Mouse (Mus musculus) testis, adult 10 weeks (tissue): ENCODE data around the gene Ppp1r12b. TPM values are rescaled to one million over a fixed set of nuclear protein-coding genes. Genes with fewer than 3 reads are reported as not detected.

Experiments used
- polyA plus RNA-seq: library from polyadenylated mRNA; stranded (reverse); fragments of 350-450 nt; fragmentation: Illumina TruSeq; extraction: RNeasy Lipid Tissue Mini Kit (QIAGEN cat#74804); gene quantifications from one replicate; pipeline ENCODE4 v1.2.3, GENCODE M21; 2014; ENCODE audit warnings: low read depth, low replicate concordance

The Ppp1r12b gene
- 5.9 TPM for polyA plus RNA-seq

DNA sequence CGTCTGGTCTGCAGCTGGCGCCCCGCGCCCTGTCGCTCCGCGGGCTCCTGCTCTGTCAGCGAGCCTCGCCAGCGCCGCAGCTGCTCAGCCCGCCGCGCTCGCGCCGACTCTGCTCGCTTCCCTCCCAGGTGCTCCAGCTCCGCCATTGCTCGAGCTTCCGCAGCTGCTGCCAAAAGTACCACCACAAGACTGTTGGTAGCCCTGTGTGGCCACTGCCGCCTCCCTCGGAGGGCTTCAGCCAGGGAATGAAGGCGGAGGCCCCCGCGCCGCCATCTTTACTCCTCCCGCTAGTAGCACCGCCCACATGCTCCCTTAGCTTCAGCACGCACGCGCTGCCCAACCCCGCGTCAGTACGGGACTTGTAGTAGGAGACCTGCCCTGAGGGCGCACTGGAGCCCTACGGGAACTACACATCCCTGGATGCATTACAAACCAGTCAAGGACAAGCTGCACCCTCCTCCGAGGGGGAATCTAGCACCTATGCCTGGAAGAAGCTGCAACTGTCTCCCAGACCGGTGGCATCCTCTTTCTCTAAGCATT, at the start of gene Ppp1r12b:
TSS of gene Ppp1r12b (minus strand) at position 306 of the 540 bp plus-strand sequence.

DNA sequence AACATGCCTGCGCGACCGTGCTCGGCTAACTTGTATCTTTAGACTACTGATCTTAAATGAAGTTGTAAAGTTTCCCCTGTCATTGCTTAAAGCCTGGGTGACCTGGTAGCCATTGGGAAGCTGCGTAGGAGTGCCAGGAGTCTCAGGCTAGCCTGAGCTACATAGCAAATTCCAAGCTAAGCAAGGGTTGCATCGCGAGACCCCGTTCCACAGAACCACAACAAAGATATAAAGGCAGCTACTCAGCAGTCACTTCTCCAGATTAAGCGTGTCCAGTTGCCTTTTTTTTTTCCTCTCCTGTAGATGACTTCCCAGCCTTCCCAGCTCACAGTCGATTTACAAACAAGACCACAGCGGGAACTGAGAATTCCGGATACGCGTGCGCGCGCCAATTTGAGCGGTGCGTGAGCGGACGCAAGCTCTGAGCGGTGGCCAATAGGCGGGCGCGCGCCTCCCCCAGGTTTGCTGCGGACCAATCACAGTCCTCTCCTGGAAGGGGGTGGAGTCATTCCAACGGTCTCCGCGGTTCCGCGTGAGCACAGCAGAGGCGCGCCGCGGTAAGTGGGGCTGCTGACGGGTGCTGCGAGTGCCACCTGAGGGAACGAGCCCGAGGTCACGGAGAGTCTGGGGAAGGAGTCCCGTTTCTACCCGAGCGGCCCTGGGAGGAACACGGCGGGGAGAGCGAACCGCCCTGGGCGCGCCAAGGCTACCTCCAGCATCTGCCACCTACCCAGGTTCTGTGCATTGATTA, 6.5 kb upstream of the Ppp1r12b start, which contains the start of gene Ube2t:
TSS of gene Ube2t (plus strand) at position 513 of the 751 bp plus-strand sequence.

Other genes with a start within 250 kb of the Ppp1r12b start
- 130 TPM for gene Ube2t, start 6.6 kb upstream of the Ppp1r12b start, polyA plus RNA-seq
- 2.6 TPM for gene Lgr6, start 149.3 kb upstream of the Ppp1r12b start, polyA plus RNA-seq
- gene Ptpn7, start 176.8 kb upstream of the Ppp1r12b start, polyA plus RNA-seq = 0.90 TPM
- 6.6 TPM for gene Arl8a, start 190.9 kb upstream of the Ppp1r12b start, polyA plus RNA-seq
- not detected for gene Gpr37l1, start 211.7 kb upstream of the Ppp1r12b start, polyA plus RNA-seq